Mouse (Mus musculus) liver, embryonic 14.5 days (tissue): ENCODE results near the gene Mageb18. TPM values are rescaled to one million over a fixed set of nuclear protein-coding genes. Genes with fewer than 3 reads are reported as not detected.
"Not testable (repeated sequence)": the region's sequence is repeated elsewhere in the genome, so short reads cannot be mapped to it uniquely, and the experiment has no call there.

ENCODE experiments used
- ATAC-seq: fragments of 200-750 bp; cut with Nextera tagmentation; 2 replicates; pipeline ENCODE4 v1.8.0; 2017; ENCODE audit warnings: moderate number of reproducible peaks, mild to moderate bottlenecking, moderate library complexity; ENCODE audit not compliant: insufficient read depth
- DNase-seq, 3 experiments: peaks; one replicate each; pipeline ENCODE4 v3.0.0-alpha.2; 2012 to 2013; ENCODE audit warnings: low read depth in 3 of 3, low spot score in 3 of 3
- H3K27ac ChIP-seq: fragments of 300-500 bp; sonication (generic); 2 replicates; pipeline ENCODE4 v1.5.1; 2014; ENCODE audit warnings: moderate library complexity, mild to moderate bottlenecking, control low read depth, inconsistent platforms
- H3K27me3 ChIP-seq: fragments of 300-500 bp; sonication (generic); 2 replicates; pipeline ENCODE4 v1.6.1; 2014; ENCODE audit warnings: mild to moderate bottlenecking, low read length, moderate library complexity; ENCODE audit not compliant: control insufficient read depth, insufficient read depth
- H3K36me3 ChIP-seq: fragments of 300-500 bp; sonication (generic); replicated peaks from 2 replicates; pipeline ENCODE4 v1.6.1; 2014; ENCODE audit warnings: low read depth; ENCODE audit not compliant: control insufficient read depth, insufficient read depth
- H3K4me1 ChIP-seq, 2 experiments: fragments of 200-500 bp in 1 of 2; fragments of 300-500 bp in 1 of 2; sonication (generic) in 1 of 2; replicated peaks; 2 replicates each; pipeline ENCODE4 v1.6.1; 2012 to 2014; ENCODE audit warnings: antibody characterized with exemption in 1 of 2, inconsistent platforms in 1 of 2, low read length in 1 of 2; ENCODE audit not compliant: control insufficient read depth in 2 of 2, insufficient read depth in 2 of 2
- H3K4me2 ChIP-seq: fragments of 300-500 bp; sonication (generic); 2 replicates; pipeline ENCODE4 v1.6.1; 2014; ENCODE audit warnings: low read depth, mild to moderate bottlenecking, control low read depth, moderate library complexity
- H3K4me3 ChIP-seq, 2 experiments: fragments of 200-500 bp in 1 of 2; fragments of 300-500 bp in 1 of 2; sonication (generic) in 1 of 2; 2 replicates each; pipeline ENCODE4 v1.5.1; 2012 to 2014; ENCODE audit warnings: low read depth in 2 of 2, low read length in 2 of 2, mild to moderate bottlenecking in 2 of 2, control low read depth in 1 of 2, inconsistent platforms in 1 of 2, moderate library complexity in 1 of 2; ENCODE audit not compliant: insufficient read depth in 1 of 2
- H3K9ac ChIP-seq: fragments of 300-500 bp; sonication (generic); replicated peaks from 2 replicates; pipeline ENCODE4 v1.6.1; 2014; ENCODE audit warnings: mild to moderate bottlenecking, control low read depth, moderate library complexity
- H3K9me3 ChIP-seq: fragments of 300-500 bp; sonication (generic); 2 replicates; pipeline ENCODE4 v1.6.1; 2016; ENCODE audit warnings: low read length, mixed read lengths; ENCODE audit not compliant: control insufficient read depth
- CTCF ChIP-seq: IDR thresholded peaks from 2 replicates; pipeline ENCODE4 v1.5.1; 2016; ENCODE audit warnings: antibody characterized with exemption, low read depth, control low read depth
- EP300 ChIP-seq: IDR thresholded peaks from 2 replicates; pipeline ENCODE4 v1.6.1; 2016; ENCODE audit warnings: antibody characterized with exemption, low read depth
- WGBS: fragments of 180-500 bp; shearing (Covaris S2); extraction: QIAGEN DNeasy Blood & Tissue Kit; methylation state at CpG from one replicate; pipeline ENCODE4 v1.1.7; 2014; ENCODE audit not compliant: insufficient replicate concordance; 5-methylcytosine and 5-hydroxymethylcytosine counted together
- polyA plus RNA-seq, 2 experiments: library from polyadenylated mRNA; depleted of rRNA in 1 of 2; stranded (reverse) in 1 of 2; unstranded in 1 of 2; fragments of >200 nt; fragmentation: Nextera tagmentation in 1 of 2; extraction: Ambion mirVana in 1 of 2; gene quantifications; 2 replicates each; pipeline versions ENCODE4 v1.2.1 to v1.2.3; 2012 to 2014

The Mageb18 gene
- polyA plus RNA-seq, 2 experiments: not detected

DNA sequence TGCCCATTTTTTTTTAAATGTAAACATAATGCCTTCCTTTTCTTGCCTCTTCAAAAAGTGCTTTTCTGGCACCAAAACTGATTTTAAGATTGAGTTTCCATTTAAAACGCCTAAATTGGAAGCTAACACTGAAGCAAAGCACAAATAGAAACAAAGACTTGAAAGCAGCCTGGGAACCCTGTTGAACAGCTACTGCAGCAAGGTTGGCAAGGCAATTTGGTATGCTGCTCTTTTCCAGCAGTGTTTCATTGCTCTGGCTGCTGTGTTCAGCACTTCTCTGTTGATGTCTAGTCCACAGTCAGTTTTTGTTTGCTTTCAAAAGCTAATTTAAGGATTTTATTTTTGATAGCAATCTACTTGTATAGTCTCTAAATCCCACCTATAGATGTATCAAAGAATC is 101.1 kb downstream of the Mageb18 start:
- H3K4me2 ChIP-seq: no peak overlapping the region
- H3K9ac ChIP-seq: no peak overlapping the region
- no peak for TF ChIP-seq EP300
- no peak for TF ChIP-seq CTCF
- H3K27me3 ChIP-seq: no peaks in the 10 kb centered on the region
- WGBS: 21% methylated on average over 1 of the region's 1 CpGs
- no peak overlapping the region for H3K4me3 ChIP-seq
- no peak for ATAC-seq
- no peak overlapping the region for H3K27ac ChIP-seq
- H3K36me3 ChIP-seq: no peaks in the 10 kb centered on the region
- H3K4me1 ChIP-seq: no peaks in the 10 kb centered on the region
- H3K9me3 ChIP-seq: no peaks in the 10 kb centered on the region
- DNase-seq: no peak

DNA sequence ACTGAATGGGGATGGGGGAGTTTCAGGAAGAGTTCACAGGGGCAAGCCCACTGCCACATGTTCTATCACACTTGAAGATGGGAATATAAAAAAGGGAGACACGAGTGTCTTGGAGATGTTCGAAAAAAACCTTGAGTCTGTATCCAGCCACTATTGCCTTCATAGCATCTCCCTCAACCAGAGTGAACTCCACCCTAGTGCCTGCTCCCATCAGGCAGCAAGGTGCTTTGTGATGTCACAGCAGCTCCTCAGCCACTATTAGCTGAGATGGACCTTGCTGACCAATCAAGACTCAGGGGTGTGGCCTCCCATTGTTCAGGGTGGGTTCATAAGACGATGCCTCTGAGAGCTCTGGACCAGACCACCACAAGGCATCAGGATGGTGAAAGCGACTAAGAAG is 109.7 kb downstream of the Mageb18 start, which contains the start of gene Gm5941:
Gene Gm5941, plus strand, starts transcription at position 301 of the 400 bp plus-strand sequence.
- H3K36me3 ChIP-seq, H3K9me3 ChIP-seq, H3K4me3 ChIP-seq, H3K9ac ChIP-seq, H3K4me2 ChIP-seq, ATAC-seq, H3K4me1 ChIP-seq, H3K27me3 ChIP-seq, H3K27ac ChIP-seq, DNase-seq: not testable (repeated sequence)
- WGBS: 65% methylated on average over 4 of the region's 4 CpGs

DNA sequence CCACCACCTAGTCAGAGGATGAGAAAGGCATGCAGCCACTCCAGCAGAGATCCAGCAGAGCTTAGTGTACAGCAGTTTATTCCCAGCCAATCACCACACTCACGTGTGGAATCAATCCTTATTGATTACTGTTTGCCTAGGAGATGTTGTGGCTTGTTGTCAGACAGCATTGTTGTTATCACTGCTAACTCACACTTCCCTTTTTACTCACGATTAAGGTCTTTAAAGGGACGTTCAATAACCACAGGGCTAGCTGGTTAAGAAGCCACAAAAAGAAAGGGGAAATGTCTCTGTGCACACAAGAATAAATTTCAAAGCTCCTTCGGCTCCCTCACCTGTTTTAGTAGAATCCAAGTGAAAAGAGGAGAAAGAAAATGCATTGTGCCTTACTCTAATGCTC is 134.6 kb downstream of the Mageb18 start:
- TF ChIP-seq EP300 (no peak), CTCF (no peak)
- Histone ChIP-seq H3K9me3 (no peaks in the 10 kb centered on the region), H3K27me3 (no peaks in the 10 kb centered on the region), H3K9ac (no peak overlapping the region), H3K36me3 (no peaks in the 10 kb centered on the region), H3K27ac (no peak overlapping the region), H3K4me1 (no peaks in the 10 kb centered on the region), H3K4me3 (no peak overlapping the region), H3K4me2 (no peak overlapping the region)
- WGBS: 21% methylated on average over 4 of the region's 4 CpGs
- ATAC-seq: no peak
- DNase-seq: no peak

DNA sequence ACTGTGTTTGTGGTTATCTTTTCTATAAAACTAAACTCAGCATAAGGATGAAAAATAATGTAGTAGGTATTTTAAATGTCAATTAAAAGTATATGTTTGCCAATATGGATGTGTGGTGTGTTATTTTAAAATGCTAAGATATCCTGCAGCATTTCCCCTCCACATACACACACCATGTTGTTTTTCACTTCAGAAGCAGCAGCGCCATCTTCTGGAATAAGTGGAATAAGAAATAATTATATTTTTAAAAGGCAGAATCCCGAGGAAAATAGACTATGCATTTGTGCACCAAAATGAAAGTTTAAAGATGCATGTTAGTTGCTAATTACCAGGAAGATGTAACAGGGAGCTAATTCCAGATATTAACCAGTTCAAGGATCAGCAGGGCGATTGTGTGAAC is 138.9 kb downstream of the Mageb18 start:
- H3K9me3 ChIP-seq: no peaks in the 10 kb centered on the region
- H3K4me2 ChIP-seq: no peak overlapping the region
- H3K4me3 ChIP-seq: no peak overlapping the region
- ATAC-seq (no peak), DNase-seq (no peak)
- no peaks in the 10 kb centered on the region for H3K4me1 ChIP-seq
- WGBS: 18% methylated on average over 3 of the region's 3 CpGs
- TF ChIP-seq EP300: no peak
- TF ChIP-seq CTCF: no peak
- no peak overlapping the region for H3K27ac ChIP-seq
- no peak overlapping the region for H3K9ac ChIP-seq
- H3K36me3 ChIP-seq: no peaks in the 10 kb centered on the region
- no peaks in the 10 kb centered on the region for H3K27me3 ChIP-seq

DNA sequence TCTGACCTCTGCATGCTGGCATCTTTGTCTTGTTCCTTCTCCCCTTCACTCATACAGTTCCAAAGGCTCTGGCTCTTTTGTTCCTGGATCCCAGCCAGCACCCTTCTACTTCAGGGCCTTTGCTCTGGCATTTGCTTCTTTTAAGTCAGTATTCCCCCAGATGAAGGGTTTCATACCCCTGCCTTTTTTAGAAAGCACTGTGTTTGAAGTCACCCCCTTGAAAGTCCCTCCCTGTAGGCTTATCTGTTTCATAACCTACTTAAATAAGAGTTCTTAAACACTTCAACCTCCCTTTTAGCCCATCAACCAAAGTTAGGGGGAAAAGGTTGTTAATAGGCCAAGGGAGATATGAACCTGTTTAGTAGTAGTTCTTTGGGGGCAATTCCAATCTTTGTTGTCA is 212.0 kb downstream of the Mageb18 start:
- TF ChIP-seq CTCF: no peak
- TF ChIP-seq EP300: no peak
- DNase-seq (no peak), ATAC-seq (no peak)
- H3K4me3 ChIP-seq: no peak overlapping the region
- no peaks in the 10 kb centered on the region for H3K36me3 ChIP-seq
- H3K9ac ChIP-seq: no peak overlapping the region
- H3K9me3 ChIP-seq: no peaks in the 10 kb centered on the region
- no peak overlapping the region for H3K4me2 ChIP-seq
- no peaks in the 10 kb centered on the region for H3K27me3 ChIP-seq
- no peaks in the 10 kb centered on the region for H3K4me1 ChIP-seq
- H3K27ac ChIP-seq: no peak overlapping the region

DNA sequence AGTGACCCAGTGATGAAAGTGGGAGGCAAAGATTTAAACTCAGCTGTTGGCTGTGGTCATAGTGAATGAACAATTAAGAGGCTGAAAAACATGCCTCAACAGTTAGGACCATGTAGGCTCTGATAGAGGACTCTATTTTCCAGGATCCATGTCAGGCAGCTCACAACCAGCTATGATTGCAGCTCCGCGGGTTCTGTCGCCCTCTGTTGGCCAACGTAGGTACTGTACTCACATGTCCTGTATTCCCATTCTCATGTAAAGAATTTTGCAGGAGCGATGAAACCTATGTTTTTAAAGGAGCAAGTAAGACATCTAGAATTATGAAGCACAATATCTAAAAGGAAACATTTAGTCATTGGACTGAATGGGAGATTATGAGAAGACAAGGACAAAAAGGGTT is 256.4 kb downstream of the Mageb18 start:
- H3K9me3 ChIP-seq: no peaks in the 10 kb centered on the region
- TF ChIP-seq CTCF: peak; percentile 76
- TF ChIP-seq EP300: no peak
- H3K4me2 ChIP-seq: no peak overlapping the region
- DNase-seq: no peak
- WGBS: 11% methylated on average over 5 of the region's 5 CpGs
- no peaks in the 10 kb centered on the region for H3K27me3 ChIP-seq
- no peaks in the 10 kb centered on the region for H3K36me3 ChIP-seq
- ATAC-seq: no peak
- no peaks in the 10 kb centered on the region for H3K4me1 ChIP-seq
- no peak overlapping the region for H3K4me3 ChIP-seq
- no peak overlapping the region for H3K9ac ChIP-seq
- no peak overlapping the region for H3K27ac ChIP-seq
